Mouse (Mus musculus) lung, postnatal 0 days (tissue): Measurements from ENCODE around the gene Chrna1. TPM values are rescaled to one million over a fixed set of nuclear protein-coding genes. Genes with fewer than 3 reads are reported as not detected.
A peak's percentile ranks its signal among the peaks of the same experiment; 100 is the strongest.

Experiments used
- ATAC-seq: fragments of 200-750 bp; cut with Nextera tagmentation; 2 replicates; pipeline ENCODE4 v1.8.0; 2017; ENCODE audit warnings: moderate library complexity
- DNase-seq: peaks from one replicate; pipeline ENCODE4 v3.0.0-alpha.2; 2016; ENCODE audit warnings: low spot score
- H3K27ac ChIP-seq: fragments of 300-500 bp; sonication (generic); 2 replicates; pipeline ENCODE4 v1.5.1; 2014; ENCODE audit warnings: antibody characterized with exemption, mild to moderate bottlenecking, low read length, mixed read lengths
- H3K27me3 ChIP-seq: fragments of 300-500 bp; sonication (generic); replicated peaks from 2 replicates; pipeline ENCODE4 v1.6.1; 2014; ENCODE audit warnings: low read length, mixed read lengths; ENCODE audit not compliant: insufficient read depth
- H3K36me3 ChIP-seq: fragments of 300-500 bp; sonication (generic); 2 replicates; pipeline ENCODE4 v1.6.1; 2014; ENCODE audit warnings: low read length, mixed read lengths; ENCODE audit not compliant: insufficient read depth
- H3K4me1 ChIP-seq: fragments of 300-500 bp; sonication (generic); 2 replicates; pipeline ENCODE4 v1.6.1; 2014; ENCODE audit warnings: antibody characterized with exemption, low read depth, low read length, mixed read lengths; ENCODE audit not compliant: insufficient read depth
- H3K4me2 ChIP-seq: fragments of 300-500 bp; sonication (generic); replicated peaks from 2 replicates; pipeline ENCODE4 v1.6.1; 2014; ENCODE audit warnings: low read depth, mild to moderate bottlenecking, low read length, moderate library complexity, mixed read lengths
- H3K4me3 ChIP-seq: fragments of 300-500 bp; sonication (generic); 2 replicates; pipeline ENCODE4 v1.5.1; 2014; ENCODE audit warnings: low read depth, low read length
- H3K9ac ChIP-seq: fragments of 300-500 bp; sonication (generic); replicated peaks from 2 replicates; pipeline ENCODE4 v1.6.1; 2014; ENCODE audit warnings: low read depth, mild to moderate bottlenecking
- H3K9me3 ChIP-seq: fragments of 300-500 bp; sonication (generic); 2 replicates; pipeline ENCODE4 v1.6.1; 2016; ENCODE audit warnings: low read length, mixed read lengths
- CTCF ChIP-seq: IDR thresholded peaks from 2 replicates; pipeline ENCODE4 v1.5.1; 2016; ENCODE audit warnings: antibody characterized with exemption, mild to moderate bottlenecking
- EP300 ChIP-seq: IDR thresholded peaks from 2 replicates; pipeline ENCODE4 v1.6.1; 2016; ENCODE audit warnings: antibody characterized with exemption, mild to moderate bottlenecking, control low read depth
- WGBS: fragments of 180-500 bp; shearing (Covaris S2); extraction: QIAGEN DNeasy Blood & Tissue Kit; methylation state at CpG from one replicate; pipeline ENCODE4 v1.1.7; 2014; 5-methylcytosine and 5-hydroxymethylcytosine counted together
- polyA plus RNA-seq: library from polyadenylated mRNA; unstranded; fragments of >200 nt; fragmentation: Nextera tagmentation; extraction: Ambion mirVana; gene quantifications from 2 replicates; pipeline ENCODE4 v1.2.1, GENCODE M21; 2015

The Chrna1 gene
- polyA plus RNA-seq, 1 experiment from 2014 or later: 0.12 TPM

GRCm38 (mm10) chr2:73574418-73574817, 5.7 kb downstream of the Chrna1 start:
- Histone ChIP-seq H3K4me2 (no peak overlapping the region), H3K9ac (no peak overlapping the region), H3K4me3 (no peak overlapping the region), H3K27ac (no peak overlapping the region), H3K9me3 (no peaks in the 10 kb centered on the region), H3K4me1 (no peaks in the 10 kb centered on the region), H3K36me3 (no peaks in the 10 kb centered on the region), H3K27me3 (no peaks in the 10 kb centered on the region)
- TF ChIP-seq EP300 (no peak), CTCF (no peak)
- ATAC-seq (no peak), DNase-seq (no peak)
- WGBS: 58% methylated on average over 6 of the region's 6 CpGs

GRCm38 (mm10) chr2:73573556-73573955, 6.6 kb downstream of the Chrna1 start:
- DNase-seq: no peak
- H3K4me2 ChIP-seq: no peak overlapping the region
- no peak for TF ChIP-seq CTCF
- TF ChIP-seq EP300: no peak
- no peak overlapping the region for H3K9ac ChIP-seq
- no peaks in the 10 kb centered on the region for H3K4me1 ChIP-seq
- no peaks in the 10 kb centered on the region for H3K36me3 ChIP-seq
- no peak overlapping the region for H3K27ac ChIP-seq
- no peaks in the 10 kb centered on the region for H3K9me3 ChIP-seq
- WGBS: 89% methylated on average over 4 of the region's 4 CpGs
- no peak overlapping the region for H3K4me3 ChIP-seq
- H3K27me3 ChIP-seq: no peaks in the 10 kb centered on the region
- ATAC-seq: no peak

- peak; percentile 82 for ATAC-seq
- peak; percentile 90 for DNase-seq
- H3K9ac ChIP-seq: no peak overlapping the region
Measured at GRCm38 (mm10) chr2:73572539-73573372, 7.4 kb downstream of the Chrna1 start.

GRCm38 (mm10) chr2:73571901-73572300, 8.2 kb downstream of the Chrna1 start:
- H3K9me3 ChIP-seq: no peaks in the 10 kb centered on the region
- H3K27ac ChIP-seq: no peak overlapping the region
- DNase-seq (no peak), ATAC-seq (no peak)
- no peaks in the 10 kb centered on the region for H3K4me1 ChIP-seq
- H3K9ac ChIP-seq: no peak overlapping the region
- H3K36me3 ChIP-seq: no peaks in the 10 kb centered on the region
- 73% methylated on average over 6 of the region's 6 CpGs for WGBS
- no peak overlapping the region for H3K4me3 ChIP-seq
- no peak for TF ChIP-seq EP300
- TF ChIP-seq CTCF: no peak
- no peak overlapping the region for H3K4me2 ChIP-seq
- no peaks in the 10 kb centered on the region for H3K27me3 ChIP-seq

More at GRCm38 (mm10) chr2:73572539-73573372, 7.4 kb downstream of the Chrna1 start:
- Histone ChIP-seq H3K27me3 (no peaks in the 10 kb centered on the region), H3K9me3 (no peaks in the 10 kb centered on the region), H3K27ac (no peak overlapping the region), H3K4me1 (no peaks in the 10 kb centered on the region), H3K36me3 (no peaks in the 10 kb centered on the region), H3K4me3 (no peak overlapping the region), H3K4me2 (no peak overlapping the region)
- TF ChIP-seq EP300 (no peak), CTCF (peak; percentile 88)
- WGBS: 40% methylated on average over 23 of the region's 23 CpGs

- ATAC-seq: no peak
- H3K27me3 ChIP-seq: no peaks in the 10 kb centered on the region
- TF ChIP-seq CTCF (no peak), EP300 (no peak)
Measured at GRCm38 (mm10) chr2:73571304-73571703, 8.8 kb downstream of the Chrna1 start.

GRCm38 (mm10) chr2:73566989-73567605, 13.0 kb downstream of the Chrna1 start:
- H3K36me3 ChIP-seq: no peaks in the 10 kb centered on the region
- H3K9me3 ChIP-seq: no peaks in the 10 kb centered on the region
- peak; percentile 88 for TF ChIP-seq CTCF
- no peak for TF ChIP-seq EP300
- no peaks in the 10 kb centered on the region for H3K4me1 ChIP-seq
- H3K27me3 ChIP-seq: no peaks in the 10 kb centered on the region
- H3K4me2 ChIP-seq: peak overlapping the region; percentile 39
- 14% methylated on average over 8 of the region's 8 CpGs for WGBS
- peak; percentile 72 for ATAC-seq
- no peak overlapping the region for H3K9ac ChIP-seq
- H3K4me3 ChIP-seq: peak overlapping the region; percentile 12; the same call in 1 of the 2 replicates
- peak; percentile 86 for DNase-seq
- no peak overlapping the region for H3K27ac ChIP-seq

More at GRCm38 (mm10) chr2:73571304-73571703, 8.8 kb downstream of the Chrna1 start:
- no peak overlapping the region for H3K9ac ChIP-seq
- H3K4me2 ChIP-seq: no peak overlapping the region
- no peak overlapping the region for H3K27ac ChIP-seq
- H3K9me3 ChIP-seq: no peaks in the 10 kb centered on the region
- H3K4me3 ChIP-seq: no peak overlapping the region
- no peaks in the 10 kb centered on the region for H3K36me3 ChIP-seq
- WGBS: 87% methylated on average over 9 of the region's 9 CpGs
- DNase-seq: no peak
- H3K4me1 ChIP-seq: no peaks in the 10 kb centered on the region
